Mouse (Mus musculus): Measurements from ENCODE around the gene Olfr149. TPM values are rescaled to one million over a fixed set of nuclear protein-coding genes. Genes with fewer than 3 reads are reported as not detected.
"Not testable (repeated sequence)": the region's sequence is repeated elsewhere in the genome, so short reads cannot be mapped to it uniquely, and the experiment has no call there.

The Olfr149 gene
- not detected for total RNA-seq (2021)

GRCm38 (mm10) chr9:39707017-39707416, at the start of gene Olfr149:
Olfr149 (minus strand) TSS chr9:39707117.
- no peak for DNase-seq (ENCODE audit: extremely low spot score in 1 of 2, low spot score in 1 of 2)

GRCm38 (mm10) chr9:39746428-39746827, 39.5 kb upstream of the Olfr149 start:
- no peak for DNase-seq (ENCODE audit: extremely low spot score in 1 of 2, low spot score in 1 of 2)

GRCm38 (mm10) chr9:39745949-39746348, 39.0 kb upstream of the Olfr149 start, which contains the start of gene Olfr967:
Olfr967 (plus strand) TSS chr9:39746249.
- DNase-seq (ENCODE audit: extremely low spot score in 1 of 2, low spot score in 1 of 2), result no peak

- DNase-seq (ENCODE audit: extremely low spot score in 1 of 2, low spot score in 1 of 2), result no peak
Measured at GRCm38 (mm10) chr9:39740741-39741140, 33.8 kb upstream of the Olfr149 start.

- DNase-seq (ENCODE audit: extremely low spot score in 1 of 2, low spot score in 1 of 2), result no peak
Measured at GRCm38 (mm10) chr9:39730678-39731077, 23.8 kb upstream of the Olfr149 start, which contains the start of gene Olfr150. Olfr150 (plus strand) TSS chr9:39730978.

GRCm38 (mm10) chr9:39711053-39711452, 4.1 kb upstream of the Olfr149 start, which contains the start of gene Olfr965:
Olfr965 (plus strand) TSS chr9:39711353.
- no peak for DNase-seq (ENCODE audit: extremely low spot score in 1 of 2, low spot score in 1 of 2)

- DNase-seq (ENCODE audit: extremely low spot score in 1 of 2, low spot score in 1 of 2), result no peak
Measured at GRCm38 (mm10) chr9:39708958-39709357, 2.0 kb upstream of the Olfr149 start.

- DNase-seq (ENCODE audit: extremely low spot score in 1 of 2, low spot score in 1 of 2), result not testable (repeated sequence)
Measured at GRCm38 (mm10) chr9:39701123-39701522, 5.8 kb downstream of the Olfr149 start.

GRCm38 (mm10) chr9:39679280-39679679, 27.6 kb downstream of the Olfr149 start:
- DNase-seq (ENCODE audit: extremely low spot score in 1 of 2, low spot score in 1 of 2), result no peak

- DNase-seq (ENCODE audit: extremely low spot score in 1 of 2, low spot score in 1 of 2), result no peak
Measured at GRCm38 (mm10) chr9:39678557-39678956, 28.4 kb downstream of the Olfr149 start.

- DNase-seq (ENCODE audit: extremely low spot score in 1 of 2, low spot score in 1 of 2), result no peak
Measured at GRCm38 (mm10) chr9:39674820-39675219, 32.1 kb downstream of the Olfr149 start.

- no peak for DNase-seq (ENCODE audit: extremely low spot score in 1 of 2, low spot score in 1 of 2)
Measured at GRCm38 (mm10) chr9:39669723-39670122, 37.2 kb downstream of the Olfr149 start.

- DNase-seq (ENCODE audit: extremely low spot score in 1 of 2, low spot score in 1 of 2), result no peak
Measured at GRCm38 (mm10) chr9:39666905-39667304, 40.0 kb downstream of the Olfr149 start, which contains the start of gene Olfr963. Olfr963 (plus strand) TSS chr9:39667205.

GRCm38 (mm10) chr9:39654756-39655396, 52.0 kb downstream of the Olfr149 start:
- DNase-seq (ENCODE audit: extremely low spot score in 1 of 2, low spot score in 1 of 2), result no peak

Other genes starting within 250 kb of the Olfr149 start
- not detected for gene Olfr955, start 235.2 kb downstream of the Olfr149 start, total RNA-seq (2021)
- gene Olfr44, start 213.1 kb downstream of the Olfr149 start, total RNA-seq (2021), result not detected
- gene Olfr957, start 191.3 kb downstream of the Olfr149 start, total RNA-seq (2021), result not detected
- not detected for gene Olfr958, start 153.1 kb downstream of the Olfr149 start, total RNA-seq (2021)
- not detected for gene Olfr959, start 131.5 kb downstream of the Olfr149 start, total RNA-seq (2021)
- 1 to 10 TPM; 3.6 to 6.4 TPM for gene AW551984, start 102.7 kb downstream of the Olfr149 start, total RNA-seq (2021)
- not detected for gene Olfr148, start 96.5 kb downstream of the Olfr149 start, total RNA-seq (2021)
- not detected for gene Olfr960, start 85.7 kb downstream of the Olfr149 start, total RNA-seq (2021)
- gene Olfr961, start 62.0 kb downstream of the Olfr149 start, total RNA-seq (2021), result not detected
- gene Olfr963, start 39.9 kb downstream of the Olfr149 start, total RNA-seq (2021), result not detected
- not detected for gene Olfr965, start 4.2 kb upstream of the Olfr149 start, total RNA-seq (2021)
- not detected for gene Olfr150, start 23.9 kb upstream of the Olfr149 start, total RNA-seq (2021)
- gene Olfr967, start 39.1 kb upstream of the Olfr149 start, total RNA-seq (2021), result not detected
- not detected for gene Olfr968, start 76.1 kb upstream of the Olfr149 start, total RNA-seq (2021)
- not detected for gene Olfr969, start 83.8 kb upstream of the Olfr149 start, total RNA-seq (2021)
- not detected for gene Olfr970, start 101.7 kb upstream of the Olfr149 start, total RNA-seq (2021)
- not detected for gene Olfr971, start 129.8 kb upstream of the Olfr149 start, total RNA-seq (2021)
- not detected for gene Olfr972, start 159.3 kb upstream of the Olfr149 start, total RNA-seq (2021)
- gene Olfr229, start 200.2 kb upstream of the Olfr149 start, total RNA-seq (2021), result not detected
- gene Olfr974, start 230.4 kb upstream of the Olfr149 start, total RNA-seq (2021), result not detected
- not detected for gene Olfr975, start 244.9 kb upstream of the Olfr149 start, total RNA-seq (2021)

All from layer of hippocampus, postnatal 25 days (tissue).